Mouse (Mus musculus) ES-Bruce4 (cell line): Measurements from ENCODE around the gene Nynrin.

Experiments
- CTCF ChIP-seq: IDR thresholded peaks from one replicate; pipeline ENCODE4 v1.8.1; 2011; ENCODE audit warnings: low read depth, low read length
- EP300 ChIP-seq: IDR thresholded peaks from 2 replicates; pipeline ENCODE4 v1.6.1; 2011; ENCODE audit warnings: low read depth, low read length; ENCODE audit not compliant: insufficient read depth
- POLR2A ChIP-seq: IDR thresholded peaks from one replicate; pipeline ENCODE4 v1.8.1; 2011; ENCODE audit warnings: low read length; ENCODE audit not compliant: insufficient read depth

DNA sequence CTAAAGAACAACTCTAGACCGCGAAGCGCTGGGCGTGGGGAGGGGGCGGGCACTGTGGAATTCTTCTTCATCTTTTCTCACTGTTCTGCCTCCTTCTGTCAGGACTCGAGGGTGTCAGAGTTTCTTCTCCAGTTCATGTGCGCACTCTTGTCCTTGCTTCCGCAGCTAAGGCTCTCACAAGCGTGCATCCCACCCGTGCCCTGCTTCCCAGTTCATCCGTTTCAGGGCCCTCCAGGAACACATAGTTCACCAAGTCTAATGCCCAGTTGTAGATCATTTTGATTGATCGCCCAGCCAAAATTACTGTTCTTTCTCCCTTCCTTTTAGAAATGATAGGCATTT lies 46.6 kb downstream of the Nynrin start:
- TF ChIP-seq CTCF, result no peak
- no peak for TF ChIP-seq POLR2A
- TF ChIP-seq EP300, result no peak
